17 mouse cellular contexts compared by ENCODE assay signal in genomic region chr8:86825674-86826448, GRCm38 (mm10). TPM values are rescaled to one million over a fixed set of nuclear protein-coding genes. Genes with fewer than 3 reads are reported as not detected.
DNase-seq lines count a peak whose midpoint lies in the region; ATAC-seq and TF ChIP-seq lines count a peak whose summit lies in the region.
"Had no signal": no experiment of that assay in that cellular context is flagged by ENCODE, and none has a peak within 500 bp of the region (broad histone marks: within the 10 kb centered on the region; RNA-seq: fewer than 3 reads in every experiment).

No protein-coding gene starts in this region.

- H3K79me2 ChIP-seq in myocyte (ENCODE audit: control insufficient read depth, insufficient read depth) = no peaks in the 10 kb centered on the region

- H3K9me3 ChIP-seq in liver, embryonic 13.5 days (replicated peaks) = no peaks in the 10 kb centered on the region
- H3K9me3 ChIP-seq: limb, embryonic 15.5 days; stomach, embryonic 15.5 days had no signal

- no peaks in the 10 kb centered on the region for H3K27me3 ChIP-seq in liver, embryonic 13.5 days
- H3K27me3 ChIP-seq in myocyte (ENCODE audit: control insufficient read depth, insufficient read depth, insufficient read length) = no peaks in the 10 kb centered on the region
- H3K27me3 ChIP-seq: limb, embryonic 15.5 days; stomach, embryonic 15.5 days had no signal

- H3K4me2 ChIP-seq in liver, embryonic 13.5 days = peak overlapping the region; percentile 3; the same call in 1 of the 2 replicates
- H3K4me2 ChIP-seq in myocyte (ENCODE audit: low read depth) = peak overlapping the region; percentile 16
- H3K4me2 ChIP-seq: limb, embryonic 15.5 days; stomach, embryonic 15.5 days had no signal

- H3ac ChIP-seq in myocyte (ENCODE audit: control insufficient read depth, insufficient read length) = no peak overlapping the region

- H3K9ac ChIP-seq in liver, embryonic 13.5 days = no peak overlapping the region
- H3K9ac ChIP-seq: limb, embryonic 15.5 days; stomach, embryonic 15.5 days had no signal

- peak; percentile 25 for TF ChIP-seq POLR2A in myocyte (IDR thresholded peaks at IDR 0.05; ENCODE audit: insufficient read length, low read depth)

- TF ChIP-seq CTCF in layer of hippocampus, adult 2 months (conservative IDR thresholded peaks at IDR 0.05) = no peak

- no peak overlapping the region for H3K4me3 ChIP-seq in layer of hippocampus, adult 2 months
- H3K4me3 ChIP-seq in liver, embryonic 13.5 days (replicated peaks) = no peak overlapping the region
- no peak overlapping the region for H3K4me3 ChIP-seq in myocyte
- H3K4me3 ChIP-seq: limb, embryonic 15.5 days; stomach, embryonic 15.5 days had no signal

- no peaks in the 10 kb centered on the region for H3K36me3 ChIP-seq in liver, embryonic 13.5 days
- H3K36me3 ChIP-seq in myocyte (ENCODE audit: control insufficient read depth, insufficient read depth) = no peaks in the 10 kb centered on the region
- H3K36me3 ChIP-seq: limb, embryonic 15.5 days; stomach, embryonic 15.5 days had no signal

- no peak for DNase-seq in layer of hippocampus, adult 2 months (ENCODE audit: low spot score in 2 of 2)
- no peak for DNase-seq in layer of hippocampus, postnatal 10 days (ENCODE audit: low spot score in 2 of 2)
- DNase-seq in liver, embryonic 13.5 days = peak; percentile 37
- no peak for DNase-seq in urinary bladder, postnatal 36 days (ENCODE audit: low spot score in 2 of 2)
- DNase-seq in adrenal gland, adult 18-20 months (ENCODE audit: low spot score in 2 of 2) = no peak
- DNase-seq: cerebellum, adult 11 months; gastrocnemius, postnatal 25 days; heart, postnatal 14 days; kidney, adult 8-10 months; thymus, postnatal 36 days had no signal

- WGBS in liver, embryonic 13.5 days (ENCODE audit: insufficient replicate concordance) = 64% methylated on average over 9 of the region's 9 CpGs

- peak; percentile 32; the same call in 1 of the 2 replicates for ATAC-seq in common myeloid progenitor, adult 5-6 weeks (replicated peaks; ENCODE audit: low read depth, poor library complexity, severe bottlenecking)
- peak; percentile 88 for ATAC-seq in liver, embryonic 13.5 days (ENCODE audit: low read depth)
- ATAC-seq: CD4-positive, CD25-positive, alpha-beta regulatory T cell, adult 4 months; hindbrain, embryonic 16.5 days; midbrain, embryonic 16.5 days had no signal

- H3K4me1 ChIP-seq in liver, embryonic 13.5 days (replicated peaks) = peaks cover 39% of the 10 kb centered on the region

- 0 out of 2 replicates have a peak overlapping the region, but pooled peaks have one; percentile 49 for H3K27ac ChIP-seq in layer of hippocampus, adult 2 months
- H3K27ac ChIP-seq in liver, embryonic 13.5 days = peak overlapping the region; percentile 58
- H3K27ac ChIP-seq: limb, embryonic 15.5 days; stomach, embryonic 15.5 days had no signal

TF ChIP-seq in myocyte, 11 proteins besides CTCF, POLR2A, EP300 and RAD21:
- TF ChIP-seq CEBPB (IDR thresholded peaks at IDR 0.05; ENCODE audit: insufficient read depth, poor library complexity, severe bottlenecking) = 0 out of 2 replicates have a peak, but pooled peaks have one; percentile 7
- no peak for TF ChIP-seq TCF3 (IDR thresholded peaks at IDR 0.05; ENCODE audit: insufficient read length, low read depth)

RNA-seq across cellular contexts. Expression of gene N4bp1, which starts 59.2 kb away (rescaled TPM):
- 10 to 100 TPM; 39.8 to 42.2 TPM for total RNA-seq in layer of hippocampus, adult 2 months (2021)
- total RNA-seq in layer of hippocampus, postnatal 10 days (2021) = 10 to 100 TPM; 25.9 to 27.0 TPM
- total RNA-seq in common myeloid progenitor, adult 5-6 weeks (2017) = 15.8 and 16.1 TPM in 2 replicates
- 2.8 and 3.0 TPM in 2 replicates for polyA plus RNA-seq in liver, embryonic 13.5 days (2015; fragmentation: Nextera tagmentation; extraction: Ambion mirVana)
- polyA plus RNA-seq in myocyte (2012; fragmentation: generic; extraction: Trizol) = 7.6 TPM
- 10 to 100 TPM; 25.4 to 42.8 TPM for total RNA-seq in adrenal gland, adult 18-20 months (2021)
